Mouse (Mus musculus): ENCODE data around the gene Gdpd5. TPM values are rescaled to one million over a fixed set of nuclear protein-coding genes. Genes with fewer than 3 reads are reported as not detected.

Gene Gdpd5
- total and polyA plus RNA-seq, 3 experiments = 7.2 to 26.6 (median 12.9) TPM

DNA sequence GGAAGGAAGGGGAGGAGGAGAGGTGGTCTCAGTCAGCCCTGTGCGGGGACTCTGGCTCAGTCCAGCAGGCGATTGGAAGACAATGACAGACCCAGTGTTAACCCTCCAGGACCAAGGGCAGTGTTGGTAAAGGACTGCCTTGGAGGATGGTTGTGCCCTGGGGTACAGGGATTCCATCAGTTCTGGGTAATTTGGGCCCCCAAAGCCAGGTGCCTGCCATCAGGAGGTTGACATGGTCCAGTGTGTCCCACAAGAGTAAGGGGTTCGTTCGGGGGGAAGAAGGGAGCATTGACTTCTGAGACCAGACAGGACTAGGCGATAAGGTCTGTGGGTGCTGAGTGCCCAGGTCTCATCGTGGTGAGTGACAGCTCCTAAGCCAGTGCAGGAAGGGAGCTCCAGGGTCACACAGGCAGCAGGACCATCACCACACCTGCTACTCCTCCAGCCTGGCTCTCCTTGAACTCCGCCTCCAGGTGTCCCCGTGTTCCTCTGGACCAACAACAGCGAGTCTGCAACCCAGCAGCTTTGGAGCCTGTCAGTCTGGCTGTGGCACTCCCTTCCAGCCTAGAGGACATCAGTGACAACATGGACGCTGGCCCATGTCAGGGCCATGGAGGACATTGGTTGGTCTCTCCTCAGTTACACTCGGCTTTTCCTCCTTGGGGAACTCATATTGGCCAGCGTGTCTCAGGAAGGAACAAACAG, 23.0 kb downstream of the Gdpd5 start:
- DNase-seq = no peak

GRCm38 (mm10) chr7:99405386-99406155, 24.4 kb downstream of the Gdpd5 start:
- no peak for DNase-seq

DNA sequence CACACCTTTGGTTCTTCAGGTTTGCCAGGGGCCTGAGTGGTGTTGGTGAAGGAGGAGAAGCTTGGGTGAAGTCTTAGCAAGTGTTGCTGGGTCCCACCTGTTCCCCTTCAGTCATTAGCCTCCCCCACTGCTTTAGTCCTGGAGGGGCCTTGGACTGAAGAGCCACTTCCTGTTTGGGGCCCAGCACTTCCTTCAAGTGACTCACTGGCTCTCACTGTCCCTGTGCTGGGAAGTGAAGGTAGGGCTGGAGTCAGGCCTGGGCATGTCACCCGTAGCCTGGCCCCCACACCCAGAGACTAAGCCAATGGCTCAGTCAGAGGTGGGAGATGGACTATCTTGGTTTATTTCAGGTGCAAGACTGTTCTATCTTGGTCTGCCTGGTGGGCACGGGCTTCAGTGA, 26.4 kb downstream of the Gdpd5 start:
- DNase-seq = no peak

DNA sequence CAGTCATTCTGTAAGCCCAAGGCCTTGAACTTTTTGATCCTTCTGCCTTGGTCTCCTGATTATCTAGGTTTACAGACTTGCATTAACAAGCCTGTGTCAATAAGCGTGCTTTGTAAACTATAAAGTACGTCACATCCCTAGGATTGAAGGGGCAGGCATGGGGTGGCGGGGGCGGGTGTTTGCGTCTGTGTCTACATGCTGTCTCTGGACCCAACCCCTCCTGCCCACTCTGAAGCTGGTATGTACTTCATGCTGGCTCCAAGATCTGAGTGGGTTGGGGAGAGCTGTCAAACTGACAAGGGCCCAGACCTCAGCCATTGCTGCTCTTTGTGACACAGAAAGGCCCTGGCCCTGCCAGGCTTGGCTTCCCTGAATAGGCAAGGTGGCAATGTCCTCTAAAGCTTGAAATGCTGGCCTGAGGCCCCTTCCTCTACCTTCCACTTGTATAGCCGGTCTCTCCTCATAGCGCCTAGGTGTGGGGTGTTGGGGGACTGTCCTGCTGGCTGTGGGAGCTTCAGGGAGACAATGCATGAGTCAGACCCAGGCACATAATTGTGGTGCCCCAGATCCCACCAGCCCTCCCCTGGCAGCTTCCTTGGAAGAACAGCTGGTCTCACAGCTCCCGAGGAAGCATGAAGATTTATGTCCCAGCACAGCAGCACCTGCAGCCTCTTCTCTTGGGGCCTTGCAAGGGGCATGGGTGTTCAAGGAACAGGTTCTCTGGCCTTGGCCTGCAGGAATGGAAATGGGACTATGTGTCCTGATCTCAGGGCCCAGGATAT, 28.4 kb downstream of the Gdpd5 start:
- DNase-seq = no peak

DNA sequence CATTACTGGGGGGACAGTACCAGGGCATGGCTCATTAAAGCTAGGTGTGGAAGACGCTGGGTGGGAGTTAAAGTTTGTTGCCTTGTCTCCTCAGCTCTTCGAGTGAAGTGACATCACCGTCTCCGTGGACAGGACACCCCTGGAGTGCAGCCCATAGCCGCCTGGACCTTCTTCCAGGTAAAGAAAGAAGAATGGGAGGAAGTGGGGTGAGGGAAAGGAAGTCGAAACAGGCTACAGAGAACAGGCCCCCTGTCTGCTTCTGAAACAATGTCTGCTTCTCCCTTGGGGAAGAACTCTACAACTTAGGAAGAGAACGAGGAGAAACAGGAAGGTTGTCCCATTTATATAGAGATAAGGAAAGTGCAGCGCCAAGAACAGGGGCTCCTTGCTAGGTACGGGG, 29.1 kb downstream of the Gdpd5 start:
- DNase-seq = no peak

- DNase-seq = no peak
Measured at GRCm38 (mm10) chr7:99411047-99411779, 30.0 kb downstream of the Gdpd5 start.

DNA sequence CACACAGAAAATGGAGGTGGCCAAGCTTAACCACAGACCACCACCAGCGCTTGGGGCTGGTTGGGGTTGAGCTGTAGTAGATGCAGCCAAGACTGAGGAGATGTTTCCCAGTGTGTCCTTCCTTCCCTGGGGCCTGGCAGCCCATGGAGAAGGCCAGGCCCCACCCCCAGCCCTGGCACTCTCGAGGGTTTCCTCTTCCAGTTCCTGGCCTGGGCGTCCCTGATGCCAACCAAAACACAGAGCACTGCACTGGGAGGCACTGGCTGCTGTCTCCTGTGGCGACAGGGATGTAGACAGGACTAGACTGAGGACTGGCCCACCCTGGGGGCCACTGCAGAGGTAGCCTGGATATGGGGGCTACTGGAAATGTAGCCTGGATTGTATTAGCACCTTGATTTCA, 33.8 kb downstream of the Gdpd5 start:
- peak; percentile 35 for DNase-seq

DNA sequence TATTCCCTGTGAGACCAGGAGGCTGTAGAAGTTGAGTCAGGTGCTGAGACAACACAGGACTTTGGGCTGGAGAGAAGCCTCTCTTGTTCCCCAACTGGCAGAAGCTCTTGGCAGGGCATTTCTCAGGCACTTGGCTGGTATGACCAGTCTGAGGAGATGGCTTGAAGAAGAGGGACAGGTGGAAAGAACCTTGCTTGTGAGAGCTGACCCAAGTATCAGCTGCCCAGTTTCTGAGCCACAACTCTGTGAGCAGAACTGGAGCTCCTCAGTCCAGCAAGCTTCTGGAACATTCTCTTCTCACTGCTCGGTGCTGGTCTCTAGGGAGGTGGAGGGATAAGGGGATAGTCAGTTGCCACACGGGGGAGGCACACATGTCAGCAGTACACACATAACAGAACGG, 38.1 kb downstream of the Gdpd5 start:
- no peak for DNase-seq

DNA sequence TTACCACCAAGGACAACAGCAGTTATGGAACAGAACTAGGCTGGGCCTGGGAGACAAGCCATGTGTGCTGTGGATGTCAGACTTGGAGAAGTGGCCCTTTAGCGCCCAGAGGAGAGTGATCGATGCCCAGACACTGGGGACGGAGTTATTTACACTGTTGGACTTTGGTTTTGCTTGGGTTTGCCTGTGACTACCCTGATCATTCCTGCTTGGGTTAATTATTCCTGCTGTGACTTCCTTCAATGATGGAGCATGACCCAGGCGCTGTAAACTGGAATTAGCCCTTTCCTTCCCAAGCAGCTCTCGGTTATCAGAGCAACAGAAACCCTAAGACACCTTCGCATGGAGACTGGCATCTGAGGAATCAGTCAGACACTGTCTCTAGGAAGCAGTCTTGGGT, 39.8 kb downstream of the Gdpd5 start:
- no peak for DNase-seq

DNA sequence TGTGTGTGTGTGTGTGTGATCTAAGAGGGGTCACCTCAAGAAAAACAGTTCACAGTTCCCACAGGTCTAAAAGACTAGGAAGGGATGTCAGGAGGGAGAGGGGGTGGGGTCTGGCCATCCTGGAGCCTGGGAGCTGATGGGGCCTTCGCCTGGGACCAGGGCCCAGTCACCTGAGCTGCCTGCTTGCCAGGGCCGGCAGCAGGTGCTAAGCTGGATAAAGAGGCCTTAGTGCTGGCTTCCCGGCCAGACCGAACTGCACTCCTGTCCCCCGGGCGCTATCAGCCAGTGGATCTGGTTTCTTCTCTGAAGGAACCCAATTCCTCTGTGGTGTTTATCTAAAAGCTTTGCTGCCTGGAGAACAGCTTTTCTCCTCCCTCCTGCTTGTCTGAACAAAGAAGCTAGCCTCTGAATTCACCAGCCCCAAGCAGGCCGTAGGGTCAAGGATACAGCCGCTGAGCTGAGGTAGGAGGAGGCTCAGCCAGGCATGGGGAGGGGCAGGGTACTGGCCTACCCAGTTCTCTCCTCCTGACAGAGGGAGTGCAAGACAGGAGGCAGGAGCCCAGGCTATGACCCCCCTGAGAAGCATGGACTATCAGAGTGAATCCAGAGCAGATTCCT, 43.4 kb downstream of the Gdpd5 start:
- peak; percentile 70 for DNase-seq

DNA sequence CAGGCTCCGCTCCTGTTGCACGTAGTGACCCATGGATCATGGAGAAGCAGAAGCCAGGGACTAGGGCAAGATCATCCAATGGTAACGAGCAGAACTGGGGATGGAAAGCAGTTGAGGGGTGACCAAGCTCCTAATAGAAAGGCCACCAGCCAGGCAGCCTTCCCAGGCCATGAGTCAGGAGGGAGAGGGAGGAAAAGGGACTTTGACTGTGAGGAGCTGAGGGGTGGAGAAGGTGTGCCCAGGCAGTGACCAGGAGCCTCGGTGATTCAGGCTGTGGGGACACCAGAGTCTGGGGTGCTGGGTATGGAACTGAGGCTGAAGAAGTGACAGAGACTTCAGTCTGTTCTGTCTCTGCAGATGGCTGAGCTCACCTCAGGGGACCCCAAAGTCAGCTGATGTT, 44.5 kb downstream of the Gdpd5 start:
- peak; percentile 67 for DNase-seq

DNA sequence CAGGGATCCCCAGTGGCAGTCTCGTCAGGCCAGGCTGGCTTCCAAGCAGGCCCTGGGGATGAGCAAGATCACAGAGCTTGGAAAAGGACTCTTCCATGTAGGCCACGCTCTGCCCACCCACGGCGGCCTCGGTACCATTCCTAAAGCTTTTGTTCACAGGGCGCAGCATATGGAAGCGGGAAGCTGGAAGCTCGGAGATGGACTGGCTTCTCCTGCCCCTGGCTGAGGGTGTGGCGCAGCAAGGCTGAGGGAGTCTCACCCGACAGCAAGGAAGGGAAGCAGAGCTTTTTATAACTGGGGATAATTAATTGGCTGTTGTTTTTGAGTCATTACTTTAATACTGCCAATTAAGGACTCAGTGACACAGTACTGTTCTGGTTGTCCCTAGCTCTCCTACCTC, 45.8 kb downstream of the Gdpd5 start:
- DNase-seq = no peak

GRCm38 (mm10) chr7:99427987-99428386, 46.8 kb downstream of the Gdpd5 start:
- no peak for DNase-seq

GRCm38 (mm10) chr7:99428836-99429235, 47.6 kb downstream of the Gdpd5 start:
- no peak for DNase-seq

GRCm38 (mm10) chr7:99429786-99430185, 48.6 kb downstream of the Gdpd5 start:
- no peak for DNase-seq

DNA sequence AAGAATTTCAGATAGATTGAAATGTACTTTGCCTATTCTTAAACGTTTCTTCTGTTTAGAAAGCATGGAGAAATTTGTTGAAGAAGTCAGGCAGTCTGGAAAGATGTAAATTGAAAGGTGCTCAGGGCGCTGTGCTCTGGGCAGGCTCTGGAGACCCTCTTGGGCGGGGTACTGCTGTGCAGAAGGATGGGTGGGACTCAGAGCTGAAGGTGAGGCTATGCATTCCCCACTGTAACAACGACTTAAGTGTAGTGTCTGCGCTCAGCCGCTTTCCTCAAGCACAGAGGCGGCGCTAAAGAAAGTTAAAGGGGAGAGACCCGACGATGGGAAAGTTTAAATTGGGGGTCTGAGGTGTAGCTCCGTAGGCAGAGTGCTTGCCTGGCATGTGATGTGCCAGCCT, 49.0 kb downstream of the Gdpd5 start:
- no peak for DNase-seq

DNA sequence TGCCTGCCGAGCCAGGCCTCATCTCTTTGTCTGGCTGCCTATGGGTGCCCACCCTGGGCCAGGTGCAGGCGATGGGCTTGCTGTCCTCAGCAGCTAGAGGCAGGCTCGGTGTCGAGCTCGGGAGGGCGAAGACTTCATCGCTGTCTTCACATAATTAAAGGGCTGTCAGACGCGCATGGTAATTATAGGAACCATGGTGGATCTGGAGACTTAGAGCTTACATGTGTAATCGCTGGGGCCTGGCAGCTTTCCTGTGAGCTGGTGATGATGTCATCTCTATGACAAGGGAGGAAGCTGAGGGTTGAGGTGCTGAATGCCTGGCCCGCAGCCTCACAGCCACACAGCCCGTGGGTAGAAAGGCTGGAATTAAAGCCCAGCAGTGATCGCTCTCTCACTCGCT, 51.0 kb downstream of the Gdpd5 start:
- DNase-seq = no peak

DNA sequence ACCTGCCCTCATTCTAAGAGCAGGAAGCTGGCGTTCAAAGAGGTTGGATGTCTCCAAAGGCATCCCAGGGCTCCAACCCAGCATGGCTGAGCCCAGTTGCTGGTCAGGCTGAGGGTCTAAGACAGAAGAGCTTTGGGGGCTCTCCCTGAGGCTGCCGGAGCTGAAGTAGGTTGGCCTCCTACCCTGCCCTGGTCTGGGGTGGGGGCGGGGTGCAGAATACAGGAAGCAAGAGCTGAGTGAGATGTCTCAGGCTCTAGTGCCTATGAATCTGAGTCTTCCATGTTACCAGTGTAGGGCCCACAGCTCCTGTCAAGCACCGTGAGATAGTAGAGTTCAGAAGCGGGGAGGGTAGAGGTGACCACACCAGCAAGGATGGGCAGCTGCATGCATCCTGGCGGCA, 51.6 kb downstream of the Gdpd5 start:
- no peak for DNase-seq

DNA sequence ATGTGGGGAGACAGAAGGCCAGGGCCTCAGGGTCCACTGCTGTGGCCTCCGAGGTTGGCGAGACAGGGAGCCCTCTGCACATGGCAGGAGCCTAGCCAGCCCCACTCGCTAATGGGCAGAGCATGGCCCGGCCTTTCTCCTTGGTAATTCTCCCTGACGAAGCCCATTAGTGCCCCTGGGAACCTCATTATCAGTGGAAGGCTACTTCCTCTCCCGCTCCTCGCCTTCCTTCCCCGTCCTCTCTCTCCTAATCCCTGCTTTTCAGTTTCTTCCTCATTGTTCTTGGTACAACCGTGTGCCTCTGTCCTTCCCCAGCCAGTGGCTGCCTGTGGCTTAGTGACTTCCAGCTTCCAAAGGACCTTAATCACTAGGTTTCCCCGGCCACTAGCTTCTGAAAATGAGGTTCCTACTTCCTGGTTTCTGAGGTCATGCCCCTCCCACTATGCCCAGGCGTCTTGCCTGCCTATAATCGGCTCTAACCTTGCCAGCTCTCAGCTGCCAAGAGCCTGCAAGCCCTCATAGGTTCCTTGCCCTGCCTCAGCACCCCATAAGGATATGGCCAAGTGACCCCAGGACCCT, 53.5 kb downstream of the Gdpd5 start:
- no peak for DNase-seq

GRCm38 (mm10) chr7:99436530-99436929, 55.3 kb downstream of the Gdpd5 start:
- no peak for DNase-seq

- DNase-seq = no peak
Measured at GRCm38 (mm10) chr7:99438881-99439280, 57.7 kb downstream of the Gdpd5 start.
